Mouse (Mus musculus) adrenal gland, adult 10 weeks (tissue): ENCODE data around the gene Cnksr2. TPM values are rescaled to one million over a fixed set of nuclear protein-coding genes. Genes with fewer than 3 reads are reported as not detected.

Experiments used
- polyA plus RNA-seq: library from polyadenylated mRNA; stranded (reverse); fragments of 350-450 nt; fragmentation: Illumina TruSeq; extraction: RNeasy Lipid Tissue Mini Kit (QIAGEN cat#74804); gene quantifications from one replicate; pipeline ENCODE4 v1.2.3, GENCODE M21; 2014; ENCODE audit warnings: low read depth, low replicate concordance

The Cnksr2 gene
- 17.5 TPM for polyA plus RNA-seq

GRCm38 (mm10) chrX:158043057-158043843 is at the start of gene Cnksr2:
TSS of gene Cnksr2 (minus strand) at chrX:158043294.

DNA sequence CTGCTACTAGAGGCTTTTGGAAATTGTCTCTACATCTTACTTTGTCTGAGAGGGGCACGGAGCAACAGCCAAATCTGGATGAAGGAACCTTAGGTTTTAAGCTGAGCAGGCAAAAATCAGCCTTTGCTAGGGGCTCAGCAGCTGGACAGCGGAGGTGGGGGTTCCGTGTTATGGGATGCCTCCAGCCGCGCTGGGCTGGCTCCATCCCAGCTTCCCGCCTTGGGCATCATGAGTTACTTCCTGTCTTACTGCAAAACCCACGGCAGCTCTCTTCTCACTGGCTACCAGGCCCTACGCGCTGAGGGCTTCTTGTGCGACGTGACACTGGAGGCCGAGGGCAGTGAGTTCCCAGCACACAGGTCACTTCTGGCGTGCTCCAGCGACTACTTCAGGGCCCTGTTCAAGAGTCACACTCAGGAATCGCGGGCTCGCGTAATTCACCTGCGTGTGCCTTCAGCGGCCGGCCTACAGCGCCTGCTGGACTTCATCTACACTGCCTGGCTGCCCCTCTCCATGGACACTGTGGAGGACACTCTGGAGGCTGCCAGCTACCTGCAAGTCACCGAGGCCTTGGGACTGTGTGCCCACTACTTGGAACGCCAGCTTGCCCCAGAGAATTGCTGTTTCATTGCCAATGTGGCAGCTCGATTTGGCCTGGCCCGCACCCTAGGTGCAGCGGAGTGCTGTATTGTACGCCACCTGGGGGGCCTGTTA is 224.7 kb downstream of the Cnksr2 start, which contains the start of gene Klhl34:
Gene Klhl34 (plus strand): TSS at position 229 of the 714 bp plus-strand sequence.

Other genes with a start within 250 kb of the Cnksr2 start
- gene Klhl34, start 224.9 kb downstream of the Cnksr2 start, polyA plus RNA-seq = not detected